Mouse (Mus musculus) heart, postnatal 14 days (tissue): ENCODE results near the gene Srbd1. TPM values are rescaled to one million over a fixed set of nuclear protein-coding genes. Genes with fewer than 3 reads are reported as not detected.

ENCODE experiments used
- DNase-seq, 2 experiments: peaks; one replicate each; pipeline ENCODE4 v3.0.0; 2021 to 2022
- intact Hi-C: fragments of 180-260 bp; cut with DNase I; formaldehyde crosslinking; loops from one replicate; pipeline ENCODE4 v1.15.1; 2025
- total RNA-seq, 2 experiments: library from RNA; stranded (reverse); gene quantifications; 2 replicates each; pipeline ENCODE4 v1.2.3; 2021

Gene Srbd1
- total RNA-seq, 2 experiments from 2014 or later, result 12.0 to 13.0 TPM

- intact Hi-C loops, result no loop called here
- DNase-seq, result no peak
Measured at GRCm38 (mm10) chr17:86040221-86040984, 104.6 kb downstream of the Srbd1 start.

DNA sequence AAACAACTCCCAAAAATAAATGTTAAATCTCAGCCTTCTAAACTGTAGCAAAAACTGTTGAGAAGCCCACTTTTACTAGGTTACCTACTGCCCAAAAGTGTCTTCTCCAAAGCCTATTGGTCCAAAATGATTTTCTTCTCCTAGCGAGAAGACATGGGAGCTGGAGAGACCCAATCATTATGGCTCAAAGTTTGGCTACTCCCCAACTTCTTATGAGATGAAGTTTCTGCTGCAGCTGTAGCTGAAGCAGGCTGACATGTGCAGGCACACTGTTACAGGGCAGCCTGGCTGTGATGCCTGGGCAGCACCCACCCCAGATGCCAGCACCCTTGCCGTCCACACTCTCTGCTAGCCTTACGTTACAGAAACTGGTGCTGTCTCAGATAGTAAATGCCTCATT lies 105.2 kb downstream of the Srbd1 start:
- intact Hi-C loops, result no loop called here
- no peak for DNase-seq

DNA sequence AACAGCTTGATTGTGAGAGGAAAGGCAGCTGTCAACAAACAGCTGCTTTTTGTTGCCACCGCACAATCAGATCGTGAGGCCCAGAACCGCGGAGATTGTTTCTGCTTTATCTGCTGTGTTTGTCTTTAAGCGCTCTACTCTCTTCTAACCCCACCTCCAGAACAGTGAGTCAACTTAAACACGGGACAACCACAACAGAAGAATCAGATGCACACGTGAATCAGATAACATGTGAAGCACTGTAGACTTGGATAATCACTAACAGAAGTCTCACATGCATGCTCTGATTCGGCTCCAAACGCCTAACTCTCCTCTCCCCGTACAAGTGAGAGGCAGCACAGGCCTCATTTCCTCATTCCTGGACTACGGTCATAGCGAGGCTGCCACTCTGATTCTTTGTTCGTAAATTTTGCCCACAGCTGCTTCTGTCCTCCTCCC lies 106.7 kb downstream of the Srbd1 start:
- DNase-seq, result peak in 1 of 2 experiments; percentile 17
- intact Hi-C loops, result no loop called here

DNA sequence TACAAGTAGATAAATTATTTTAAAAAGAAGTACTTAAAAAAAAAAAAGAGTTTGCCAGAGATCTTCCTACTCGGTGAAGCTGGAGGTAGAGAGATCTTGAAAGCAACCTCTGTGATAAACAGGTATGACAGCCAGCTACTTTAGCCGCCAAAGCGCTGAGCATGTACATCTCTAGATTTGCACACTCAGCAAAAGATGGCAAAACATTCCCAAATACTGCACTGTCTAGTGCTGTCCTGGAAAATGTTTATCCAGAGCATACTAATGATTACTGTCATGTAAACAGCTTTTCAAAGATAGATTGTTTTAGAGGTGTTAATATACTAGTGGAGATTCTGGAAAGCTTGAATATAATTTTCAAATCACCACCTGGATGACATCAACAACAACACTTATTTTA lies 109.4 kb downstream of the Srbd1 start:
- intact Hi-C loops, result no loop called here
- DNase-seq, result no peak

DNA sequence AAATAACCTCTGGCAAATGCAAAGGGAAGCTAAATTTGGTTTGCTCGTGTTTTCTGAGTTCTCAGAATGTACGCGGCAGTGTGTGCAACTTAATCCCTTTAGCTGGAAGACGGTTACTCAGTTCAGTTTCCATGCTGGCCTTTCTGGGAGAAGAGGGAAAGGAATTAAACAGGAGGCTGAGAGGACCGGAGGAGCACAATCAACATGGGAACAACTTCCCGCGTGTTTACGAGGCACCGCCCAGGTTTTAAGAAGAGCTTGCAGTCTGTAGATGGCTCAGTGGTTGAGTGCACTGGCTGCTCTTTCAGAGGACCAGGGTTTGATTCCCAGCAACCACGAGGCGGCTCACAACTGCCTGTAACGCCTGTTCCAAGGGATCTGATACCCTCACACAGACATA lies 109.8 kb downstream of the Srbd1 start:
- DNase-seq, result no peak
- intact Hi-C loops, result no loop called here

- intact Hi-C loops, result no loop called here
- DNase-seq, result no peak
Measured at GRCm38 (mm10) chr17:86034641-86035040, 110.3 kb downstream of the Srbd1 start.

- intact Hi-C loops, result no loop called here
Measured at GRCm38 (mm10) chr17:86032113-86032714, 112.8 kb downstream of the Srbd1 start.

GRCm38 (mm10) chr17:86030016-86030415 lies 115.0 kb downstream of the Srbd1 start:
- intact Hi-C loops, result no loop called here
- no peak for DNase-seq

More at GRCm38 (mm10) chr17:86032113-86032714, 112.8 kb downstream of the Srbd1 start:
- DNase-seq, result peak in 1 of 2 experiments; percentile 40

DNA sequence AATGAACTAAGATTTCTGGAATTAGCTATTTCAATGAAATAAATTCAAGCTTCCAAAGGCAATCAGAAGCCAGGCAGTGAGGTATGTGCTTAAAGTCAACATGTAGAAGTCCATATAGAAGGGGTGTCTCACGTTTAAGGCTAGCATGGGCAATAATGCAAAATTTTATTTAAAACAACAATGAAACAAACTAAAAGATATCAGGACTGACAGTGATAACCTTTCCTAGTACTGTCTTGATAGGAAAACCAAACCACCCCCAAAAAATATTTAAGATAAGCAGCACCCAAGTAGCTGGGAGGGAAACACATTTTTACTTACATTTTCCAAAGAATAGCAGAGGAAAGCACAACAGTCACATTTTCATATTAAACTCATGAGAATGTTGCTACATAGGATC lies 115.8 kb downstream of the Srbd1 start:
- intact Hi-C loops, result no loop called here

DNA sequence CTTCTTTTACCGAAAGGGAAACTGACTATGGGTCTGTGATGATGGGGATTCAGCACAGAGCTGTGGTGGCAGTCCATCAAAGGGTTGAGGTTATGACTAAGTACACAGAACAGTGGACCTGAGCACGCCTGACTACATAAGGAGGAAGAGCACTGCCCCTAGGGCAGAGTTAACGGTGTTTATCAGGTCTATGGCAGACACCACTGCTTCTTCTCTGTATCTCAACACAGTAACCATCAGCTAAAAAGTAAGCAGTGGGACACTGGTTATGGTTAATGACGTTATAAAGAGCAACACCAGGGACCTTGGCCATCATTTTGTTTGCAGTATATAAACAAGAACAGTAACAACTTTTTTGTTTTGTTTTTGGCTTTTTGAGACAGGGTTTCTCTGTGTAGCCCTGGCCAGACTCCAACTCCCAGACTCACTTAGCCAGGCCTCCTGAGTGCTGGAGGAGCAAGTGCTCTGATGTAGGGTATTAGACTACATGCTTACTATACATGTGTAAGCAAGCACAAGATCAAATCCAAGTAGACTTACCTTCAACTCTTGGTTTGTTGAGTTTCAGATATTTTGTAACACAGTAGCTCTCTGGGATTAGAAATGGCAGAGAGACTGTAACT lies 117.3 kb downstream of the Srbd1 start:
- DNase-seq, result no peak
- intact Hi-C loops, result no loop called here

More for the DNA sequence above, 115.8 kb downstream of the Srbd1 start:
- no peak for DNase-seq

- no peak for DNase-seq
- intact Hi-C loops, result no loop called here
Measured at GRCm38 (mm10) chr17:86024589-86024988, 120.4 kb downstream of the Srbd1 start.

- no peak for DNase-seq
- intact Hi-C loops, result no loop called here
Measured at GRCm38 (mm10) chr17:86022366-86022765, 122.6 kb downstream of the Srbd1 start.

GRCm38 (mm10) chr17:86021815-86022214 lies 123.2 kb downstream of the Srbd1 start:
- DNase-seq, result no peak
- intact Hi-C loops, result no loop called here

- intact Hi-C loops, result no loop called here
- DNase-seq, result no peak
Measured at GRCm38 (mm10) chr17:86021231-86021630, 123.7 kb downstream of the Srbd1 start.

- intact Hi-C loops, result no loop called here
Measured at GRCm38 (mm10) chr17:86019793-86020192, 125.2 kb downstream of the Srbd1 start.

GRCm38 (mm10) chr17:86014246-86014645 lies 130.7 kb downstream of the Srbd1 start:
- DNase-seq, result no peak
- intact Hi-C loops, result no loop called here

More at GRCm38 (mm10) chr17:86019793-86020192, 125.2 kb downstream of the Srbd1 start:
- no peak for DNase-seq

DNA sequence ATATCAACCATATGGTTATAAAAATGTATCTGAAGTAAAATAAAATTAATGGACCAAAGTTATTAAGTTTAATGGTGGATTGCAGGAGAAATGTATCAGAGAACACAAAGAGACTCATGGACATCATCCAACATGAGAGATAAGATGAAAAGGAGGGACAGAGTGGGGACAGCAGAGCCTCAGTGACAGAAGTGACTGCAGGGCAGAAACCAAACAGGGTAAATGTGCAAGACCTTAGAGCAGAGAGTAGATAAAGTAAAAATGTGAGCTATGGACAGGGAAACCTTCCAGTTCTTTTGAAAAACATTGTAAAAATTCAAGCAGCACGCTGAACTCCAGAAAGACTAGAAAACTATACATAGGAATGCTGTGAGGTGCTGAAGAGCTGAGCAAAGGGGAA lies 132.4 kb downstream of the Srbd1 start:
- DNase-seq, result no peak
- intact Hi-C loops, result no loop called here

- DNase-seq, result no peak
- intact Hi-C loops, result no loop called here
Measured at GRCm38 (mm10) chr17:86011849-86012248, 133.1 kb downstream of the Srbd1 start.

GRCm38 (mm10) chr17:86008401-86008800 lies 136.6 kb downstream of the Srbd1 start:
- intact Hi-C loops, result no loop called here
- peak in 1 of 2 experiments; percentile 15 for DNase-seq

GRCm38 (mm10) chr17:86002113-86002512 lies 142.9 kb downstream of the Srbd1 start:
- DNase-seq, result no peak
- intact Hi-C loops, result no loop called here

DNA sequence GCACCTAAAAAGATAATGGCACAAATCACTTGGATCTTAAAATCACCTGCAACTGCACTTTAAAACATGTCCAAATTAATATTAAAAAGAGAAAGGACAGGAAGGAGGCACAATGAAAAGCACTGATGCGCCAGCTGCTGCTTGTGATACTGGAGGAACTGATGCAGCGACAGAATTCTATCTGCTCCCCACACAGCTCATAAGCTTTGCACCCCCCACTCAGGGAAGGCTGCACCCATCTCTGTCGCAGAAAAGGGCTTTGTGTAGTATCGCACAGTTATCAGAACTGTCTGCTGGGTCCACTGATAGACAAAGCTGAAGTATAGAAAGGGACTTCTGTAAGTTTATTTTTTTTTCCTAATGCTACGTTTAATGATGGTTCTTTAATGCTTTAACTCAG lies 143.3 kb downstream of the Srbd1 start:
- DNase-seq, result no peak

DNA sequence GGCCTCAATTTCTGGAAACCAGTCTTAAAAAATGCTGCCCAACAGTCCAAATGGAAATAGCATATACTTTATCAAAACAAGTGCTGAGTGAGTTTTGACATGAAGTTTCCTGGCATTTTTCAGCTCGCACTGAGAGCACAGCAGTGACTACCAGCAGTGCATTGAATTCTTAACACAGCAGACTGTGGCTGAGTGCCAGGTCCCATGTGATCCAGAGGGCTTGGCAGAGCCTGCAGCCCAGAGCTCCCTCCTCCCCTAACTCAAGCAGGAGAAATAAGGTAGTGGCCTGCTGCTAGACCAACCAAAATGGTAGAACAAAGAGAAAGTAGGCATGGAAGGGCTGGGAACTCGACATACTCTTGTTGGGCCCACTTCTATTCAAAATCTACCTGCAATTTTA lies 149.2 kb downstream of the Srbd1 start:
- intact Hi-C loops, result no loop called here
- DNase-seq, result peak; percentile 78 to 87

More for the DNA sequence above, 143.3 kb downstream of the Srbd1 start:
- intact Hi-C loops, result no loop called here
